Mouse (Mus musculus): Measurements from ENCODE around the gene Tnfrsf4. TPM values are rescaled to one million over a fixed set of nuclear protein-coding genes. Genes with fewer than 3 reads are reported as not detected.

Gene Tnfrsf4
- polyA plus RNA-seq, 1 experiment from 2014 or later = 0.61 TPM

DNA sequence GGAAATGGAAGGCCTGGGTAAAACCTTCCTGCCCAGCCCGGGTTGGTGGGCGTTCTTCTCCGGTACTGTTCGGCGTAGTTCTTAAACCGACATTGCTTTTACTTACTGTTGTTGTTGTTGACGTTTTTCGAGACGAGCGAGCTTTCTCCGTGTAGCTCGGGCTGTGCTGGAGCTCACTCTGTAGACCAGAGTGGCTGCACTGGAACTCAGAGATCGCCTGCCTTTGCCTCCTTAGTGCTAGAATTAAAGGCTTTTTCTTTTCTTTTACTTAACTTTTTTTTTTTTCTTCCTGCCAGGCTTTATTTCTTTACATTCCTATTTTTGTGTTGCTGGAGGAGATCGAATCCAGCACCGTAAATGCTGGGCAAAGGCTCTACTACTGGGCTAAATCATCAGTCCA is 20.0 kb upstream of the Tnfrsf4 start:
- H3K27me3 ChIP-seq (ENCODE audit: low read depth, poor library complexity, severe bottlenecking) = no peaks in the 10 kb centered on the region
- peak overlapping the region; percentile 97 for H3K27ac ChIP-seq
- DNase-seq (ENCODE audit: low spot score) = no peak
- H3K36me3 ChIP-seq = peaks cover 51% of the 10 kb centered on the region
- WGBS = 5% methylated on average over 15 of the region's 15 CpGs
- H3K4me3 ChIP-seq = peak overlapping the region; percentile 91
- H3K9me3 ChIP-seq (replicated peaks) = no peaks in the 10 kb centered on the region
- peaks cover 24% of the 10 kb centered on the region for H3K4me1 ChIP-seq

DNA sequence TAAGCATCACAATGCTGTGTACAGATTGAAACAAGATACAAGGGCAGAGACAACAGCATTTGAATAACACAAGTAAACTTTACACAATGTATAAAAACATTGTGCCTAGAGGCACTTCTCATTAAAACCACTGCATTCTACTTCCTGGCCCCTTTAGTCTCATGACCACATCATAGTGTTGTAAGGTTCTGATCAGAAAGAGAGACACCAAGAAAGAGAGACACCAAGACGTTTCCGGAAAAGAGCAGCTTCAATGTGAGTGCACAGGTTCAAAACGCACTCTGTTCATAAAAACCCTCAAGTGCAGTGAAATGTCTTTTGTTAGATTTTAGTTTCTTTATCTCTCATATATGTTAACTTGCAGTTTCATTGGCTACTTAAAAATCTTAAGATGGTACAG is 9.5 kb upstream of the Tnfrsf4 start:
- Histone ChIP-seq H3K36me3 (peaks cover 96% of the 10 kb centered on the region), H3K27ac (no peak overlapping the region), H3K4me1 (no peaks in the 10 kb centered on the region), H3K4me3 (no peak overlapping the region), H3K9me3 (replicated peaks) (no peaks in the 10 kb centered on the region), H3K27me3 (ENCODE audit: low read depth, poor library complexity, severe bottlenecking) (no peaks in the 10 kb centered on the region)
- WGBS = 95% methylated on average over 3 of the region's 3 CpGs
- no peak for DNase-seq (ENCODE audit: low spot score)

DNA sequence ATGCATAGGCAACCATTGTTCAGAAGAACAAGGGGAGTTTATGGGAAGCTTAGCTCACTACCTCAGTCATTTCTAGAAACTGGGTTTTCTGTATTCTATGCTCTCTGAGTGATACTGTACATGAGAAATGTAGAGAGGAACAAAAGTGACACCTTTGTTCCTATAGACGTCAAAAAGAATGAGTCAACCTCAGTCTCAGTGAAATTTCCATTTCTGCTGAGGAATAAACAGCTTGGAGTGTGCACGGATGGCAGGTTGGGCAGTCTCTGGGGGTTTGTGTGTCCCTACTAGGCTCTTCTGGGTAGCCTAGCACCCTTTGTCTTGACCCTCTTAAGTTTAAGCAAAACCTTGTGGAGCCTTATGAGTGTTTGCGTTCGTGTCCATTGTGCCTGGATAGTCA is 5.3 kb upstream of the Tnfrsf4 start:
- DNase-seq (ENCODE audit: low spot score) = no peak
- WGBS = 94% methylated on average over 4 of the region's 4 CpGs

GRCm38 (mm10) chr4:156014436-156014835 is 793 bp downstream of the Tnfrsf4 start:
- Histone ChIP-seq H3K27ac (no peak overlapping the region), H3K27me3 (ENCODE audit: low read depth, poor library complexity, severe bottlenecking) (no peaks in the 10 kb centered on the region), H3K36me3 (peaks cover 67% of the 10 kb centered on the region), H3K4me3 (no peak overlapping the region), H3K9me3 (replicated peaks) (no peaks in the 10 kb centered on the region), H3K4me1 (no peaks in the 10 kb centered on the region)
- 86% methylated on average over 2 of the region's 2 CpGs for WGBS
- no peak for DNase-seq (ENCODE audit: low spot score)

More for the DNA sequence above, 5.3 kb upstream of the Tnfrsf4 start:
- H3K36me3 ChIP-seq = peaks cover 96% of the 10 kb centered on the region
- no peaks in the 10 kb centered on the region for H3K9me3 ChIP-seq (replicated peaks)
- no peak overlapping the region for H3K4me3 ChIP-seq
- no peak overlapping the region for H3K27ac ChIP-seq
- H3K27me3 ChIP-seq (ENCODE audit: low read depth, poor library complexity, severe bottlenecking) = no peaks in the 10 kb centered on the region
- no peaks in the 10 kb centered on the region for H3K4me1 ChIP-seq

- Histone ChIP-seq H3K9me3 (replicated peaks) (no peaks in the 10 kb centered on the region), H3K36me3 (peaks cover 29% of the 10 kb centered on the region), H3K27ac (no peak overlapping the region), H3K4me1 (no peaks in the 10 kb centered on the region), H3K27me3 (ENCODE audit: low read depth, poor library complexity, severe bottlenecking) (no peaks in the 10 kb centered on the region), H3K4me3 (no peak overlapping the region)
- WGBS = 90% methylated on average over 12 of the region's 12 CpGs
- no peak for DNase-seq (ENCODE audit: low spot score)
Observed at GRCm38 (mm10) chr4:156019771-156020170, 6.1 kb downstream of the Tnfrsf4 start.

- Histone ChIP-seq H3K27ac (no peak overlapping the region), H3K27me3 (ENCODE audit: low read depth, poor library complexity, severe bottlenecking) (no peaks in the 10 kb centered on the region), H3K4me3 (no peak overlapping the region), H3K4me1 (no peaks in the 10 kb centered on the region), H3K36me3 (peaks cover 26% of the 10 kb centered on the region), H3K9me3 (replicated peaks) (no peaks in the 10 kb centered on the region)
- DNase-seq (ENCODE audit: low spot score) = no peak
- WGBS = 67% methylated on average over 3 of the region's 3 CpGs
Observed at GRCm38 (mm10) chr4:156021381-156021780, 7.7 kb downstream of the Tnfrsf4 start.

GRCm38 (mm10) chr4:156021942-156022419 is 8.3 kb downstream of the Tnfrsf4 start:
- Histone ChIP-seq H3K9me3 (replicated peaks) (no peaks in the 10 kb centered on the region), H3K27ac (no peak overlapping the region), H3K36me3 (peaks cover 30% of the 10 kb centered on the region), H3K4me3 (no peak overlapping the region), H3K27me3 (ENCODE audit: low read depth, poor library complexity, severe bottlenecking) (no peaks in the 10 kb centered on the region), H3K4me1 (no peaks in the 10 kb centered on the region)
- DNase-seq (ENCODE audit: low spot score) = no peak
- WGBS = 67% methylated on average over 9 of the region's 9 CpGs

DNA sequence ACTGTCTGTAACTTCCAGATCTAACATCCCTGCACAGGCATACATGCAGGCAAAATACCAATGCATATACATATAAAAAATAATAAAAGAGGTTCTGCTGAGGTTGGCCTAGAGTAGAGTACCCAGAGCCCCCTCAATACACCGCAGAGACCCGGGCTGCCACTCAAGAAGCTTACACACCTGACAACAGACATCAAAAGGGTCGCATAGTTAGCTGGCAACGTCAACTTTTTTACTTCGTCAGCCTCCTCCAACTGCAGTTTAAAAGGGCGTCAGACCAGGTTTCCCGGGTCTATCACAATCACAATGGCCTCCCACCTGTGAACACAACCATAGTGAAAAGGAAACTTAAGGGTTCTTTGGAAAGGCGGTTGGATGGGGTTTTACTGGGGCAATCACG is 9.9 kb downstream of the Tnfrsf4 start:
- DNase-seq (ENCODE audit: low spot score) = no peak
- H3K27ac ChIP-seq = no peak overlapping the region
- H3K27me3 ChIP-seq (ENCODE audit: low read depth, poor library complexity, severe bottlenecking) = no peaks in the 10 kb centered on the region
- no peaks in the 10 kb centered on the region for H3K9me3 ChIP-seq (replicated peaks)
- WGBS = 81% methylated on average over 9 of the region's 9 CpGs
- H3K4me1 ChIP-seq = no peaks in the 10 kb centered on the region
- H3K4me3 ChIP-seq = no peak overlapping the region
- H3K36me3 ChIP-seq = peaks cover 45% of the 10 kb centered on the region

- DNase-seq (ENCODE audit: low spot score) = no peak
- Histone ChIP-seq H3K36me3 (peaks cover 49% of the 10 kb centered on the region), H3K4me1 (no peaks in the 10 kb centered on the region), H3K9me3 (replicated peaks) (no peaks in the 10 kb centered on the region), H3K27ac (no peak overlapping the region), H3K27me3 (ENCODE audit: low read depth, poor library complexity, severe bottlenecking) (no peaks in the 10 kb centered on the region), H3K4me3 (no peak overlapping the region)
- 93% methylated on average over 7 of the region's 7 CpGs for WGBS
Observed at GRCm38 (mm10) chr4:156024184-156024583, 10.5 kb downstream of the Tnfrsf4 start.

DNA sequence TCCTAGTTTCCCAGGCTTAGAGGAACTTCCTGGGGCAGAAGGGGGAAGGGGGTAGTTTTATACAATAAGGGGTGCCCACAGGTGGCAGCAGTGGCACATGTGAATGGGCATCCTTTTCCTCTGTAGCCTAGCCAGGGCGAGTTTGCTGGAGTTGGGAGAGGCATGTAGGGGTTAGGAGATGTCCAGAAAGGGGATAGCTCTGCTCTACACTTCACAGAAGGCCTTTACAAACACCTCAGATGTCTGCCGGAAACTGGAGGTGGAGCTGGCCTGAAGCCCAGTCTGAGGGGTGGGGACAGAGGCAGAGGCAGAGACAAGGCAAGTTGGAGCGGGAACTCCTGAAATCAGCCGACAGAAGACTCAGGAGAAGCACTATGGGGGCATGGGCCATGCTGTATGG is 12.4 kb downstream of the Tnfrsf4 start, which contains the start of gene Tnfrsf18:
Gene Tnfrsf18 (plus strand): TSS at position 152 of the 400 bp plus-strand sequence.
- H3K4me1 ChIP-seq = peaks cover 10% of the 10 kb centered on the region
- H3K9me3 ChIP-seq (replicated peaks) = no peaks in the 10 kb centered on the region
- H3K4me3 ChIP-seq = no peak within 1 kb of the TSS
- no peak for DNase-seq (ENCODE audit: low spot score)
- WGBS = 59% methylated on average over 4 of the region's 4 CpGs
- H3K36me3 ChIP-seq = peaks cover 50% of the 10 kb centered on the region
- H3K27me3 ChIP-seq (ENCODE audit: low read depth, poor library complexity, severe bottlenecking) = no peaks in the 10 kb centered on the region
- no peak within 1 kb of the TSS for H3K27ac ChIP-seq

DNA sequence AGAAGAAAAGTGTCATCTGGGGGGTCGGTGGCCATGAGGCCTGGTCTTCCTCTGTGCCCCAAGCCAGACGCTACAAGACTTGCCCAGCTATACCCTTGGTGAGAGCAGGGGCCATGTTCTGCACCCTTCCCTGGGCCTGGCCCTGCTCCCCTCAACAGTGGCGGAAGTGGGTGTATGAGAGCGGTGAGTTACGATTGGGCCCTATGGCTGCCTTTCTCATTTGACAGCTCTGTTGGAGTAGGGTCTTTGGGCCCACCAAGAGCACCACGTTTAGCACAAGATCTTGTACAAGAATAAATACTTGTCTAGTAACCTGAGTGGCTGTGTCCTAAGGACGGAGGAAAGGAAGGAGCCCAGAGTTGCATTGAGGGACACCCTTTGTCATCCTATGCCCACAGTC is 14.9 kb downstream of the Tnfrsf4 start:
- 92% methylated on average over 7 of the region's 7 CpGs for WGBS
- Histone ChIP-seq H3K9me3 (replicated peaks) (no peaks in the 10 kb centered on the region), H3K27me3 (ENCODE audit: low read depth, poor library complexity, severe bottlenecking) (no peaks in the 10 kb centered on the region), H3K4me1 (peaks cover 33% of the 10 kb centered on the region), H3K27ac (no peak overlapping the region), H3K4me3 (no peak overlapping the region), H3K36me3 (peaks cover 44% of the 10 kb centered on the region)
- DNase-seq (ENCODE audit: low spot score) = no peak

DNA sequence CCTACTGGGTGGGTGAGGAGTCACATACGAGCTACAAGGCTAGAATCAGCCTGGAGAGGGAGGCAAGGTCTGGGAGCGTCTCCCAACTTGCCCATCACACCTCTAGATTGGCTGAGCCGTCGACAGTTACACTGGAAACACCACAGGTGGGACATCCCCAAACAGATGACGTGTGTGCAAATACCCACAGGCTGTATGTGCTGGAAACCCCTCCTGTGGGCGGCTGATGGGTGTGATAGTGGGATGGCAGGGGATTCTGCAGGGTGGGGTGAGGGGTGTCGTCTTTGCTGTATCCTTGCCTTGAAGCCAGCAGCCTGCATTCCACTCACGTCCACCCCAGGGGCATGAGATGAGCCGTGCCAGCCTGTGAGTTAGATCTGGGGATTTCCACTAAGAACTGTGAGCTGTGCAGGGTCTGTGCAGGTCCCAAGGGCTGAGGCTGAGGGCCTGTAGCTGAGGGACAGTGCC is 17.0 kb downstream of the Tnfrsf4 start:
- peaks cover 46% of the 10 kb centered on the region for H3K4me1 ChIP-seq
- H3K27me3 ChIP-seq (ENCODE audit: low read depth, poor library complexity, severe bottlenecking) = peaks cover 20% of the 10 kb centered on the region
- H3K4me3 ChIP-seq = peak overlapping the region; percentile 63
- no peak for DNase-seq (ENCODE audit: low spot score)
- peaks cover 40% of the 10 kb centered on the region for H3K36me3 ChIP-seq
- H3K27ac ChIP-seq = peak overlapping the region; percentile 90
- WGBS = 68% methylated on average over 9 of the region's 9 CpGs
- no peaks in the 10 kb centered on the region for H3K9me3 ChIP-seq (replicated peaks)

- peak overlapping the region; percentile 63 for H3K4me3 ChIP-seq
- peaks cover 35% of the 10 kb centered on the region for H3K36me3 ChIP-seq
- H3K27ac ChIP-seq = peak overlapping the region; percentile 90
- no peaks in the 10 kb centered on the region for H3K9me3 ChIP-seq (replicated peaks)
- 5% methylated on average over 7 of the region's 7 CpGs for WGBS
- DNase-seq (ENCODE audit: low spot score) = no peak
- H3K4me1 ChIP-seq = peaks cover 51% of the 10 kb centered on the region
- H3K27me3 ChIP-seq (ENCODE audit: low read depth, poor library complexity, severe bottlenecking) = peaks cover 25% of the 10 kb centered on the region
Observed at GRCm38 (mm10) chr4:156031255-156031592, 17.6 kb downstream of the Tnfrsf4 start.

All from limb, embryonic 10.5 days (tissue).